Mouse (Mus musculus) neural tube, embryonic 14.5 days (tissue): ENCODE measurements around the gene Hhatl. TPM values are rescaled to one million over a fixed set of nuclear protein-coding genes. Genes with fewer than 3 reads are reported as not detected.

Experiments
- ATAC-seq: fragments of 200-750 bp; cut with Nextera tagmentation; 2 replicates; pipeline ENCODE4 v1.8.0; 2017; ENCODE audit warnings: low read depth, mild to moderate bottlenecking, moderate TSS enrichment, moderate library complexity
- H3K27ac ChIP-seq: fragments of 300-500 bp; sonication (generic); 2 replicates; pipeline ENCODE4 v1.5.1; 2014; ENCODE audit warnings: low read depth, mild to moderate bottlenecking, control low read depth, low read length, moderate library complexity, mixed read lengths
- H3K27me3 ChIP-seq: fragments of 300-500 bp; sonication (generic); 2 replicates; pipeline ENCODE4 v1.6.1; 2014; ENCODE audit warnings: low read length; ENCODE audit not compliant: control insufficient read depth, insufficient read depth
- H3K36me3 ChIP-seq: fragments of 300-500 bp; sonication (generic); 2 replicates; pipeline ENCODE4 v1.6.1; 2014; ENCODE audit warnings: low read length, mixed read lengths; ENCODE audit not compliant: control insufficient read depth, insufficient read depth
- H3K4me1 ChIP-seq: fragments of 300-500 bp; sonication (generic); 2 replicates; pipeline ENCODE4 v1.6.1; 2014; ENCODE audit warnings: low read length; ENCODE audit not compliant: control insufficient read depth, insufficient read depth
- H3K4me2 ChIP-seq: fragments of 300-500 bp; sonication (generic); 2 replicates; pipeline ENCODE4 v1.6.1; 2014; ENCODE audit warnings: mild to moderate bottlenecking, low read depth, low read length, control low read depth
- H3K4me3 ChIP-seq: fragments of 300-500 bp; sonication (generic); 2 replicates; pipeline ENCODE4 v1.5.1; 2014; ENCODE audit warnings: low read depth, low read length, control low read depth, mixed read lengths
- H3K9ac ChIP-seq: fragments of 300-500 bp; sonication (generic); replicated peaks from 2 replicates; pipeline ENCODE4 v1.6.1; 2014; ENCODE audit warnings: low read depth, mild to moderate bottlenecking, control low read depth, low read length, mixed read lengths
- H3K9me3 ChIP-seq: fragments of 300-500 bp; sonication (generic); 2 replicates; pipeline ENCODE4 v1.6.1; 2016; ENCODE audit warnings: low read length; ENCODE audit not compliant: control insufficient read depth
- WGBS: fragments of 180-500 bp; shearing (Covaris S2); extraction: QIAGEN DNeasy Blood & Tissue Kit; methylation state at CpG from one replicate; pipeline ENCODE4 v1.1.7; 2014; 5-methylcytosine and 5-hydroxymethylcytosine counted together
- polyA plus RNA-seq: library from polyadenylated mRNA; unstranded; fragments of >200 nt; fragmentation: Nextera tagmentation; extraction: Ambion mirVana; gene quantifications from 2 replicates; pipeline ENCODE4 v1.2.1, GENCODE M21; 2014

Hhatl gene
- polyA plus RNA-seq, 1 experiment from 2014 or later = 0.40 TPM

GRCm38 (mm10) chr9:121757432-121757831, 34.9 kb downstream of the Hhatl start:
- peaks cover 26% of the 10 kb centered on the region for H3K4me1 ChIP-seq
- 62% methylated on average over 3 of the region's 3 CpGs for WGBS
- H3K27me3 ChIP-seq = no peaks in the 10 kb centered on the region
- H3K27ac ChIP-seq = no peak overlapping the region
- no peaks in the 10 kb centered on the region for H3K9me3 ChIP-seq
- ATAC-seq = no peak
- H3K9ac ChIP-seq = no peak overlapping the region
- no peak overlapping the region for H3K4me3 ChIP-seq
- peaks cover 32% of the 10 kb centered on the region for H3K36me3 ChIP-seq
- H3K4me2 ChIP-seq = no peak overlapping the region

GRCm38 (mm10) chr9:121756785-121757184, 35.5 kb downstream of the Hhatl start:
- 88% methylated on average over 3 of the region's 3 CpGs for WGBS
- no peak overlapping the region for H3K9ac ChIP-seq
- ATAC-seq = no peak
- no peaks in the 10 kb centered on the region for H3K9me3 ChIP-seq
- no peak overlapping the region for H3K27ac ChIP-seq
- no peaks in the 10 kb centered on the region for H3K27me3 ChIP-seq
- H3K4me3 ChIP-seq = no peak overlapping the region
- H3K4me2 ChIP-seq = no peak overlapping the region
- H3K36me3 ChIP-seq = peaks cover 38% of the 10 kb centered on the region
- peaks cover 26% of the 10 kb centered on the region for H3K4me1 ChIP-seq

DNA sequence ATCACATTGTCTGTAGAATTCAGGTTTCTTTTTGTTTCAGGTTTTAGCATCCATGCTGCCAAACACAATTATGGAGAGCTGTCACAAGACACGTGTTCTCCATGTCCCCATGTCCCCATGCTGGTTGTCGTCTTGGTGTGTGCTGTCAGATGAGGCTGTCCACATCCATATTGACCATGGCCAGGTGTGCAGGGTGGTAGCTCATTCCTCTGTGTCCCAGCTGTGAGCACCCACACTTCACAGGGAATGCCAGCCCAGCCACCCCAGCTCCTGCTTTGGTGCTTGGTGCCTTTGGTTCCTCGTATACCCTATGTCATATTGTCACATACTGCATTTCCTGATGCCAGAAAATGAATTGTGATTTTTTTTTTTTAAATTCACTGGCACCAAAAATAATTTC, 37.7 kb downstream of the Hhatl start:
- Histone ChIP-seq H3K4me3 (no peak overlapping the region), H3K4me1 (0 out of 2 replicates have a peak, but pooled peaks cover 12% of the 10 kb centered on the region), H3K9me3 (no peaks in the 10 kb centered on the region), H3K4me2 (no peak overlapping the region), H3K36me3 (peaks cover 60% of the 10 kb centered on the region), H3K27me3 (no peaks in the 10 kb centered on the region), H3K9ac (no peak overlapping the region), H3K27ac (no peak overlapping the region)
- WGBS = 93% methylated on average over 3 of the region's 3 CpGs
- no peak for ATAC-seq

DNA sequence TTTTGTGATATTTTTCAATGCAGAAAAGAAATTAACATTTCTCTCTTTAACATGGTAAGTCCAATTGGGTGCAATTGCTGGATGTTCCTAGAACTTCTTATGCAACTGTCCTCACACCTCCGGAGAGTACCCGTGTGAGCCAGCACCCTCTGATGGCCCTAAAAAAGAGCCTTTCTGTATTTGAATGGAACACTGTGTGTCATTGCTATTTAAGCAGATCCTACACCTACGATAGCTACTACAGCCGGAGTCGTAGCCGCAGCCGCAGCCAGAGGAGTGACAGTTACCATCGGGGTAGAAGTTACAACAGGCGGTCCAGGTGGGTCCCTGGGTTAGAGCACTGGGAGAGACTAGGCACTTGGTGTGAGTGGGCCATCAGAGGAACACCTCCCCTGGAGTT, 39.5 kb downstream of the Hhatl start:
- Histone ChIP-seq H3K9ac (no peak overlapping the region), H3K9me3 (no peaks in the 10 kb centered on the region), H3K27ac (no peak overlapping the region), H3K27me3 (no peaks in the 10 kb centered on the region), H3K36me3 (peaks cover 76% of the 10 kb centered on the region), H3K4me1 (0 out of 2 replicates have a peak, but pooled peaks cover 3% of the 10 kb centered on the region), H3K4me2 (no peak overlapping the region), H3K4me3 (no peak overlapping the region)
- 94% methylated on average over 9 of the region's 9 CpGs for WGBS
- no peak for ATAC-seq

GRCm38 (mm10) chr9:121744051-121744450, 48.3 kb downstream of the Hhatl start:
- no peaks in the 10 kb centered on the region for H3K27me3 ChIP-seq
- no peaks in the 10 kb centered on the region for H3K4me1 ChIP-seq
- no peaks in the 10 kb centered on the region for H3K9me3 ChIP-seq
- H3K27ac ChIP-seq = no peak overlapping the region
- WGBS = 93% methylated on average over 8 of the region's 8 CpGs
- H3K36me3 ChIP-seq = peaks cover 82% of the 10 kb centered on the region
- H3K4me2 ChIP-seq = no peak overlapping the region
- ATAC-seq = no peak
- no peak overlapping the region for H3K4me3 ChIP-seq
- no peak overlapping the region for H3K9ac ChIP-seq

- Histone ChIP-seq H3K27ac (no peak overlapping the region), H3K4me1 (no peaks in the 10 kb centered on the region), H3K9ac (no peak overlapping the region), H3K36me3 (peaks cover 54% of the 10 kb centered on the region), H3K4me3 (no peak overlapping the region), H3K4me2 (no peak overlapping the region), H3K9me3 (no peaks in the 10 kb centered on the region), H3K27me3 (no peaks in the 10 kb centered on the region)
- 95% methylated on average over 3 of the region's 3 CpGs for WGBS
- ATAC-seq = no peak
These were observed 51.1 kb downstream of the Hhatl start for GRCm38 (mm10) chr9:121741168-121741567.

GRCm38 (mm10) chr9:121740490-121740889, 51.8 kb downstream of the Hhatl start:
- peaks cover 48% of the 10 kb centered on the region for H3K36me3 ChIP-seq
- no peaks in the 10 kb centered on the region for H3K4me1 ChIP-seq
- ATAC-seq = no peak
- H3K4me2 ChIP-seq = no peak overlapping the region
- no peaks in the 10 kb centered on the region for H3K27me3 ChIP-seq
- no peaks in the 10 kb centered on the region for H3K9me3 ChIP-seq
- H3K4me3 ChIP-seq = no peak overlapping the region
- H3K9ac ChIP-seq = no peak overlapping the region
- no peak overlapping the region for H3K27ac ChIP-seq
- 86% methylated on average over 6 of the region's 6 CpGs for WGBS

Other genes with a start within 250 kb of the Hhatl start
- gene Lyzl4, start 150.4 kb downstream of the Hhatl start, polyA plus RNA-seq = not detected in 2 replicates
- gene Vipr1, start 149.8 kb downstream of the Hhatl start, polyA plus RNA-seq = 0.20 and 1.1 TPM in 2 replicates
- gene Sec22c, start 87.0 kb downstream of the Hhatl start, polyA plus RNA-seq = 18.1 and 19.8 TPM in 2 replicates
- gene Ss18l2, start 82.2 kb downstream of the Hhatl start, polyA plus RNA-seq = 194 and 208 TPM in 2 replicates
- gene Nktr, start 73.3 kb downstream of the Hhatl start, polyA plus RNA-seq = 64.9 and 82.9 TPM in 2 replicates
- gene Zfp651, start 33.2 kb downstream of the Hhatl start, polyA plus RNA-seq = 15.7 and 17.0 TPM in 2 replicates
- 1.7 and 2.4 TPM in 2 replicates for gene Klhl40, start 14.9 kb downstream of the Hhatl start, polyA plus RNA-seq
- 1.9 and 2.7 TPM in 2 replicates for gene Ccdc13, start 47.0 kb upstream of the Hhatl start, polyA plus RNA-seq
- 135 and 159 TPM in 2 replicates for gene Higd1a, start 65.9 kb upstream of the Hhatl start, polyA plus RNA-seq
- gene Ackr2, start 105.8 kb upstream of the Hhatl start, polyA plus RNA-seq = 1.6 and 2.0 TPM in 2 replicates
- not detected in 2 replicates for gene Cyp8b1, start 123.8 kb upstream of the Hhatl start, polyA plus RNA-seq
- gene Fam198a, start 158.5 kb upstream of the Hhatl start, polyA plus RNA-seq = 1.0 and 2.5 TPM in 2 replicates
- gene Pomgnt2, start 204.6 kb upstream of the Hhatl start, polyA plus RNA-seq = 26.6 and 28.1 TPM in 2 replicates